Mouse (Mus musculus) G1E (cell line): ENCODE measurements around the gene Kmt5a.

Experiments
- CTCF ChIP-seq: IDR thresholded peaks from 2 replicates; pipeline ENCODE4 v1.5.1; 2012; ENCODE audit warnings: low read depth, low read length, inconsistent platforms, mixed read lengths
- GATA1 ChIP-seq: IDR thresholded peaks from 2 replicates; pipeline ENCODE4 v1.6.1; 2012; ENCODE audit warnings: borderline replicate concordance, low read length, inconsistent platforms, mixed read lengths

GRCm38 (mm10) chr5:124438229-124438628, 1.5 kb upstream of the Kmt5a start:
- TF ChIP-seq CTCF: no peak
- no peak for TF ChIP-seq GATA1
